Mouse (Mus musculus): ENCODE data around the gene Edem3. TPM values are rescaled to one million over a fixed set of nuclear protein-coding genes. Genes with fewer than 3 reads are reported as not detected.

The Edem3 gene
- polyA plus RNA-seq, 1 experiment from 2014 or later = 18.5 TPM

DNA sequence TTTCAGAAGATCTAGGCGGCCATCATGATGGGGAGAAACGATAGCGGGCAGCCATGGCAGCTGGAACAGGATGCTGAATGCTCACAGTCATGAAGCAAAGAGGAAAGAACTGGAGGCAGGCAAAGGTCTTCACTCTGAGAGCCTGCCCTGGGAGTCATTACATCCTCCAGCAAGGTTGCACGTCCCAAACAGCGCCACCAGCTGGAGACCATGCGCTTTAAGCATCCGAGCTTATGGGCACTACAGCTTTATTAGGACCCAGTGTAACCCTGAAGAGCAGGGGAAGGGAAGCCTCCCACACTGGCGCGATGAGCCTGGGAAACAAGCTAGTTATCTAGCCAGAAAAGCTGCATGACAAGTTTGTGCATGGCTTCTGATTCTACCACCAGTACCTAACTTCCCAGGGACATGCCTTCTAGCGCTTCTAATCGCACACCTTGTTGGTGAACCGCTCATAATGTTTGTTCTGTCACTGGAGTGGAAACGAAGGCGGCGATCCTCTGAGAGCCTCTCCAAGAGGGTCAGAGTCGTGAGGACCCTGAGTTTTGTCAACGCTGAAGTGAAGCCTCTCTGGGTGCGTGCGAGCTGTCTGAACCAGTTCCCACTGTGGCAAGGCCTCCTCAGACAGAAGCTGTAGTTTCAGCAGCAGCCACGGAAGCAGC lies 106.3 kb downstream of the Edem3 start:
- H3K27ac ChIP-seq (replicated peaks) = no peak overlapping the region
- ATAC-seq (ENCODE audit: low read depth) = no peak
- 71% methylated on average over 20 of the region's 20 CpGs for WGBS
- H3K4me3 ChIP-seq = no peak overlapping the region
- H3K9ac ChIP-seq = no peak overlapping the region
- no peaks in the 10 kb centered on the region for H3K9me3 ChIP-seq
- no peaks in the 10 kb centered on the region for H3K4me1 ChIP-seq (replicated peaks)
- H3K36me3 ChIP-seq = no peaks in the 10 kb centered on the region
- no peak overlapping the region for H3K4me2 ChIP-seq
- no peaks in the 10 kb centered on the region for H3K27me3 ChIP-seq

DNA sequence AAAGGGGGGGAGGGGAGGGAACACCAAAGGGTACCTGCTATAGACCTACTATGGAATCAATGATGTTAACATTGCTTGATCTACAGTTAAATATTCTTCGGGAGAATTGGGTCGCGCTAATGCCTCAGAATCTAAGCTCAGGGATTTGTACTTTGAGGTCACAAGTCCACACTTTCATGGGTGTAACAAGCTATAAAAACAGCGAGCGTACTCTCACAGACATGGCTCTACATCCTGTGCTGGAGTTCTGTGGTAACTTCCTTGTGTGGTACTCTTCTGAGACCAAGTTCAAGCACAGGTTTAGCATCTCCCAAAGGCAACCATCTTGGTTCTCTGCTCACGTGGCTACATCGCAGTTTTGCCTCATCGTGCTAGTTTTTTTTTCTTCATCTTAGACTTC lies 106.9 kb downstream of the Edem3 start:
- Histone ChIP-seq H3K9ac (no peak overlapping the region), H3K4me2 (no peak overlapping the region), H3K27me3 (no peaks in the 10 kb centered on the region), H3K27ac (replicated peaks) (no peak overlapping the region), H3K36me3 (no peaks in the 10 kb centered on the region), H3K9me3 (no peaks in the 10 kb centered on the region), H3K4me1 (replicated peaks) (no peaks in the 10 kb centered on the region), H3K4me3 (no peak overlapping the region)
- ATAC-seq (ENCODE audit: low read depth) = no peak
- WGBS = 93% methylated on average over 8 of the region's 8 CpGs

DNA sequence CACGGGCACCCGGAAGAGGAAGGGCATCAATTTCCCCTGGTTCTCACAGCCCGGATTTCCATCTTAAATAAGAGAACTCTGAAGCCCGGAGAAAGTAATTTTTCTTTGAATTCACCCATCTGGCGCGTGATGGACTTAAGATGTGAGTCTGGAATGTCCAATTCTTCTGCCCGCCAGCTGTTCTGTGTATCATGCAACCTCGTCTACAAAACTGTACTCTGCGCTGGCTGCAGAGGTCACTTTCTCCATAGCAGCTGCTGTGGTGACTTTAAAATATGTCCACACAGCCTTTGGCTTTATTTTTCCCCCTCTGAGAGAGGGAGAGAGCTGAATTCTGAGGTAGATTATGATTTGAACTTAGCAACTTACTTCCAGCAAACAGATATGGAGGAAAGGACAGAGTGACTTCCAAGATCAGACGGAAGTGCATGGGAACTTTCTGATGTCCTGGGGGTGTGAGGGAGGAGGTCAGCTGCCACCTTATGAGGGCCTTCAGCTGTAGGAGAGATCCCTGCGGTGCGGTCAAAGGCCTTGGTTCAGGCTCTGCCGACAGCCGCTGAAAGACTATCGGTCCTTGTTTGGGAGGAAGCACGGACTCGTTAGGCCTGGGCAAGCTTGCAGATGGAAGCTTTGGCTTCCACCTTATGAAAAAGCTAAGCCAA lies 108.1 kb downstream of the Edem3 start:
- H3K36me3 ChIP-seq = no peaks in the 10 kb centered on the region
- no peak overlapping the region for H3K9ac ChIP-seq
- no peak overlapping the region for H3K27ac ChIP-seq (replicated peaks)
- no peaks in the 10 kb centered on the region for H3K4me1 ChIP-seq (replicated peaks)
- ATAC-seq (ENCODE audit: low read depth) = no peak
- no peaks in the 10 kb centered on the region for H3K27me3 ChIP-seq
- WGBS = 83% methylated on average over 17 of the region's 17 CpGs
- H3K4me3 ChIP-seq = no peak overlapping the region
- H3K9me3 ChIP-seq = no peaks in the 10 kb centered on the region
- H3K4me2 ChIP-seq = no peak overlapping the region

DNA sequence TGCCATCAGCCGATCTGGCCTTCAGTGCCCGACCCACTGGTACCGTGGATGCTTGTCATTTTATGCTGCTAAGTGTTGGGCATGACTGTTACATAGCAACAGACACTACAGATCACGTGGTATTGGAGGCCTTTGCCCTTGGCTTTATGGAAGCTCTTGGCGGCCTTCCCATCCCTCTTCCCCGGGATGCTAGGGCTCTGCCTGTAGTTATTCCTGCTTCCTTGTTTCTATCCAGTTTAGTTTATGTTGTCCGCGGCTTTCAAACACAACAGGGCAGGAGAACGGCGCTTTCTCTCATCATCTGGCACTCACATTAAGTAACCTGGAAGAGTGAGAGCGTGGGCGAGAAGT lies 108.6 kb downstream of the Edem3 start:
- H3K27me3 ChIP-seq = no peaks in the 10 kb centered on the region
- H3K9me3 ChIP-seq = no peaks in the 10 kb centered on the region
- no peak overlapping the region for H3K9ac ChIP-seq
- no peak overlapping the region for H3K4me2 ChIP-seq
- no peak for ATAC-seq (ENCODE audit: low read depth)
- no peaks in the 10 kb centered on the region for H3K36me3 ChIP-seq
- WGBS = 84% methylated on average over 12 of the region's 12 CpGs
- H3K4me3 ChIP-seq = no peak overlapping the region
- H3K4me1 ChIP-seq (replicated peaks) = no peaks in the 10 kb centered on the region
- H3K27ac ChIP-seq (replicated peaks) = no peak overlapping the region

DNA sequence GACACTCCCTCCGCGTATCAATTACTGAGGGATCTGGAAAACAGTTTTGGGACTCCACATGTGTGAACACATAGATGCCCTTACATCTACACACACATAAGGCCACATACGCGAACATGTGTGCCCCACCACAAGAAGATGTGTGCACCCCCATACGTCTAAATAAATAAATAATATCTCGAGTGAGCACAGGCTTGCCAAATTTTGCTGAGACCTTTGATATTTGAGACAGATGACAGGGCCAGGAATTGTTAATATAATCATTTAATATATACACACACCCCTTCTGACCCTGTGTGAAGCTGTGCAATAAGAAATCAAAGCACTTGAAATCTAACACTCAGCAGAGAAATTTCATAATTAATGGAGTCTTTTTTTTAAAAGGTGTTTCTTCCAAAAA lies 109.2 kb downstream of the Edem3 start:
- Histone ChIP-seq H3K4me2 (no peak overlapping the region), H3K36me3 (no peaks in the 10 kb centered on the region), H3K4me3 (no peak overlapping the region), H3K9me3 (no peaks in the 10 kb centered on the region), H3K27ac (replicated peaks) (no peak overlapping the region), H3K9ac (no peak overlapping the region), H3K4me1 (replicated peaks) (no peaks in the 10 kb centered on the region), H3K27me3 (no peaks in the 10 kb centered on the region)
- WGBS = 93% methylated on average over 6 of the region's 6 CpGs
- no peak for ATAC-seq (ENCODE audit: low read depth)

Other genes starting within 250 kb of the Edem3 start
- 4.1 and 5.9 TPM in 2 replicates for gene Fam129a, start 184.2 kb upstream of the Edem3 start, polyA plus RNA-seq (2015; fragmentation: Nextera tagmentation; extraction: Ambion mirVana)